Mouse (Mus musculus) v-Abl transformed pro-B cells (cell line): ENCODE data around the gene Rhox2f.
"Not testable (repeated sequence)": the region's sequence is repeated elsewhere in the genome, so short reads cannot be mapped to it uniquely, and the experiment has no call there.

Experiments used
- in situ Hi-C, 2 experiments: fragments of 400-800 bp; cut with MboI; formaldehyde crosslinking; loops; one replicate each; pipeline ENCODE4 v1.15.1; 2025; ENCODE audit not compliant: unreplicated experiment in 2 of 2

The Rhox2f gene

GRCm38 (mm10) chrX:37571105-37571504 is at the start of gene Rhox2f:
TSS of gene Rhox2f (plus strand) at chrX:37571405.
- in situ Hi-C loops, result not testable (repeated sequence)

- in situ Hi-C loops, result not testable (repeated sequence)
Observed at GRCm38 (mm10) chrX:37530152-37530551, 41.1 kb upstream of the Rhox2f start, which contains the start of gene Rhox2e. TSS of gene Rhox2e (plus strand) at chrX:37530452.

GRCm38 (mm10) chrX:37541719-37542118 is 29.5 kb upstream of the Rhox2f start, which contains the start of gene Rhox3e:
TSS of gene Rhox3e (plus strand) at chrX:37542019.
- in situ Hi-C loops, result not testable (repeated sequence)

GRCm38 (mm10) chrX:37557112-37557511 is 14.1 kb upstream of the Rhox2f start, which contains the start of gene Rhox4e:
TSS of gene Rhox4e (plus strand) at chrX:37557412.
- in situ Hi-C loops, result not testable (repeated sequence)

- in situ Hi-C loops, result not testable (repeated sequence)
Observed at GRCm38 (mm10) chrX:37572638-37573037, 1.4 kb downstream of the Rhox2f start.

GRCm38 (mm10) chrX:37580692-37581091 is 9.5 kb downstream of the Rhox2f start, which contains the start of gene Rhox3f:
TSS of gene Rhox3f (plus strand) at chrX:37580992.
- in situ Hi-C loops, result not testable (repeated sequence)

GRCm38 (mm10) chrX:37607604-37608003 is 36.4 kb downstream of the Rhox2f start, which contains the start of gene Rhox4f:
TSS of gene Rhox4f (minus strand) at chrX:37607704.
- in situ Hi-C loops, result not testable (repeated sequence)
